Mouse (Mus musculus) midbrain, embryonic 16.5 days (tissue): ENCODE data around the gene Vwce. TPM values are rescaled to one million over a fixed set of nuclear protein-coding genes. Genes with fewer than 3 reads are reported as not detected.
A peak's percentile ranks its signal among the peaks of the same experiment; 100 is the strongest.

ENCODE experiments used
- ATAC-seq: fragments of 200-750 bp; cut with Nextera tagmentation; 2 replicates; pipeline ENCODE4 v1.8.0; 2017; ENCODE audit warnings: moderate TSS enrichment
- H3K27ac ChIP-seq: fragments of 300-500 bp; sonication (generic); 2 replicates; pipeline ENCODE4 v1.5.1; 2014; ENCODE audit warnings: mild to moderate bottlenecking, low read length, mixed read lengths
- H3K27me3 ChIP-seq: fragments of 300-500 bp; sonication (generic); 2 replicates; pipeline ENCODE4 v1.6.1; 2014; ENCODE audit warnings: low read depth, low read length, mixed read lengths; ENCODE audit not compliant: control insufficient read depth, insufficient read depth
- H3K36me3 ChIP-seq: fragments of 300-500 bp; sonication (generic); 2 replicates; pipeline ENCODE4 v1.6.1; 2014; ENCODE audit warnings: mild to moderate bottlenecking, low read length, moderate library complexity, mixed read lengths; ENCODE audit not compliant: control insufficient read depth, insufficient read depth
- H3K4me1 ChIP-seq: fragments of 300-500 bp; sonication (generic); 2 replicates; pipeline ENCODE4 v1.6.1; 2014; ENCODE audit warnings: mild to moderate bottlenecking, low read length, mixed read lengths; ENCODE audit not compliant: control insufficient read depth, insufficient read depth
- H3K4me2 ChIP-seq: fragments of 300-500 bp; sonication (generic); 2 replicates; pipeline ENCODE4 v1.6.1; 2014; ENCODE audit warnings: mild to moderate bottlenecking, low read length, mixed read lengths
- H3K4me3 ChIP-seq: fragments of 300-500 bp; sonication (generic); 2 replicates; pipeline ENCODE4 v1.5.1; 2014; ENCODE audit warnings: low read depth, mild to moderate bottlenecking, low read length, moderate library complexity, mixed read lengths
- H3K9ac ChIP-seq: fragments of 300-500 bp; sonication (generic); 2 replicates; pipeline ENCODE4 v1.6.1; 2014; ENCODE audit warnings: low read depth, low read length, mixed read lengths
- H3K9me3 ChIP-seq: fragments of 300-500 bp; sonication (generic); replicated peaks from 2 replicates; pipeline ENCODE4 v1.6.1; 2014; ENCODE audit warnings: mild to moderate bottlenecking, low read length, mixed read lengths; ENCODE audit not compliant: control insufficient read depth, poor library complexity, severe bottlenecking
- WGBS: fragments of 180-500 bp; shearing (Covaris S2); extraction: QIAGEN DNeasy Blood & Tissue Kit; methylation state at CpG from one replicate; pipeline ENCODE4 v1.1.7; 2014; 5-methylcytosine and 5-hydroxymethylcytosine counted together
- polyA plus RNA-seq: library from polyadenylated mRNA; unstranded; fragments of >200 nt; fragmentation: Nextera tagmentation; extraction: Ambion mirVana; gene quantifications from 2 replicates; pipeline ENCODE4 v1.2.1, GENCODE M21; 2015

Gene Vwce
- polyA plus RNA-seq, 1 experiment from 2014 or later: 2.0 TPM

DNA sequence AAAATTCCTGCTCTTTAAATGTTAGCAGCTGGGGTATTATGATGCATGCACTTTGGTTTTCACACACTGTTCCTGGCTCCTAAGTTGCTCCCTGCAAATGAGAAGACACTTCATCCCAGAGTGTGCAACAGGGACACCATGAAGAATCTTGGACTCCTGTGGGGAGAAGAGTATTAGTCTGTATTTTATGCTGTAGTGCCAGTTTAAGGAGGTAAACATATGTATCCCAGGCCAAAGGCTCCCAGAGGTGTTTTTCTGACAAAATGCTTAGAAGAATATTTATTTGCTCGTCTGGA, 44.7 kb downstream of the Vwce start:
- H3K27ac ChIP-seq: no peak overlapping the region
- no peaks in the 10 kb centered on the region for H3K9me3 ChIP-seq
- WGBS: 88% methylated on average over 1 of the region's 1 CpGs
- no peak overlapping the region for H3K4me2 ChIP-seq
- no peaks in the 10 kb centered on the region for H3K36me3 ChIP-seq
- H3K4me3 ChIP-seq: no peak overlapping the region
- H3K4me1 ChIP-seq: no peaks in the 10 kb centered on the region
- H3K9ac ChIP-seq: no peak overlapping the region
- no peaks in the 10 kb centered on the region for H3K27me3 ChIP-seq
- peak; percentile 26; the same call in 1 of the 2 replicates for ATAC-seq

DNA sequence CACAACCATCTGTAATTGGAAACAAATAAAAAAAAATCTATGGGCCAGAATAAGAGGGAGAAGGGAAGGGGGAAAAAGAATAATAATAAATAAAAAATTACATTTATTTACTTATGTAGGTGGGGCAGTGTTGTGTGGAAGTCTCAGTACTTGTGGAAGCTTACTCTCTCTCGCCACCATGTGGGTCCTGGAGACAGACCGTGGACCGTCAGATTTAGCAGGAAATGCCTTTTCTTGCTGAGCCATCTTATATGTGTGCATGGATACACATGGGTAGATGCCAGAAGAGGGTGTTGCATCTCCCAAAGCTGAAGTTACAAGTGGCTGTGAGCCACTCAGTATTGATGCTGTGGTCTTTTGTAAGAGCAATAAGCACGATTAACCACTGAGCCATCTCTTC, 47.6 kb downstream of the Vwce start:
- WGBS: 73% methylated on average over 4 of the region's 4 CpGs
- Histone ChIP-seq H3K4me1 (no peaks in the 10 kb centered on the region), H3K4me2 (no peak overlapping the region), H3K27me3 (no peaks in the 10 kb centered on the region), H3K27ac (no peak overlapping the region), H3K36me3 (no peaks in the 10 kb centered on the region), H3K9ac (no peak overlapping the region), H3K4me3 (no peak overlapping the region), H3K9me3 (no peaks in the 10 kb centered on the region)
- no peak for ATAC-seq

DNA sequence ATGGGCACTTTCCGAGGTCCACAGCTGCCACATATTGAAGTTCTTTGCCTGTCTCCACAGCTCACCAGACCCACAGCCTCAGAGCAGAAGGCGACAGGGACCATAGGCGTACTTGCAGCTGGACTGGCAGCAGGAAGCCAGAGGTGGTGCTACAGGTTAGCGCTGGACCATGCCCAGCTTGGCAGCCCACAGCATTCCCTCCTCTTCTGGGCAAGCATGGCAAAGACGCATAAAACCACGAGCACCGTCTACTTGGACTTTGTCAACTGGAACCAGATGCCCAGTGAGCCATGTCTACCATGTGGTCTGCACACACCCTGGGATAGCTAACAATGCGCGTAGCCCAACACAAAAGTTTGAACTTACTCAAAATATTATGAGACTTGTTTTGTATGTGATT, 51.1 kb downstream of the Vwce start:
- WGBS: 93% methylated on average over 9 of the region's 9 CpGs
- H3K4me2 ChIP-seq: no peak overlapping the region
- peaks cover 15% of the 10 kb centered on the region for H3K4me1 ChIP-seq
- no peak for ATAC-seq
- no peak overlapping the region for H3K27ac ChIP-seq
- no peak overlapping the region for H3K4me3 ChIP-seq
- no peak overlapping the region for H3K9ac ChIP-seq
- H3K27me3 ChIP-seq: no peaks in the 10 kb centered on the region
- H3K9me3 ChIP-seq: no peaks in the 10 kb centered on the region
- no peaks in the 10 kb centered on the region for H3K36me3 ChIP-seq

DNA sequence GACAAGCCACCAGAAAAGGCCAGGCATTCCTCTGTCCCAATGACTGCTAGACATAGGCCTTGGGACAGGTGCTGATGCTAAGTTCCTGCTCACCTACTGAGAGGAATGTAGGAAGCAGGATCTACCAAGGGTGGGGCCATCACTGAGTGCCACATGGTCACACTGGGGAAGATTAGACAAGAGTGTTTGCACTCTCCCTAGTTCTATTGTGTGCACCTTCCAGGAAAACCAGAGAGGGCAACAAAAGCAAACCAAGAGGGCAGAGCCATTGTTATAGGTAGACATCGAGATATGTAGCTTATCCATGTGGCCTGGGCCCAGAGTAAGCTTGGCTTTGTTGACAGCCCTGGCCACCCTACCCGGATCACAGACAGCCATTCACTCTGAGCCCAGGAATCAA, 51.7 kb downstream of the Vwce start:
- H3K9ac ChIP-seq: no peak overlapping the region
- peaks cover 21% of the 10 kb centered on the region for H3K4me1 ChIP-seq
- no peaks in the 10 kb centered on the region for H3K9me3 ChIP-seq
- H3K36me3 ChIP-seq: no peaks in the 10 kb centered on the region
- H3K27me3 ChIP-seq: no peaks in the 10 kb centered on the region
- no peak overlapping the region for H3K4me3 ChIP-seq
- H3K27ac ChIP-seq: no peak overlapping the region
- no peak for ATAC-seq
- no peak overlapping the region for H3K4me2 ChIP-seq
- WGBS: 76% methylated on average over 2 of the region's 2 CpGs

DNA sequence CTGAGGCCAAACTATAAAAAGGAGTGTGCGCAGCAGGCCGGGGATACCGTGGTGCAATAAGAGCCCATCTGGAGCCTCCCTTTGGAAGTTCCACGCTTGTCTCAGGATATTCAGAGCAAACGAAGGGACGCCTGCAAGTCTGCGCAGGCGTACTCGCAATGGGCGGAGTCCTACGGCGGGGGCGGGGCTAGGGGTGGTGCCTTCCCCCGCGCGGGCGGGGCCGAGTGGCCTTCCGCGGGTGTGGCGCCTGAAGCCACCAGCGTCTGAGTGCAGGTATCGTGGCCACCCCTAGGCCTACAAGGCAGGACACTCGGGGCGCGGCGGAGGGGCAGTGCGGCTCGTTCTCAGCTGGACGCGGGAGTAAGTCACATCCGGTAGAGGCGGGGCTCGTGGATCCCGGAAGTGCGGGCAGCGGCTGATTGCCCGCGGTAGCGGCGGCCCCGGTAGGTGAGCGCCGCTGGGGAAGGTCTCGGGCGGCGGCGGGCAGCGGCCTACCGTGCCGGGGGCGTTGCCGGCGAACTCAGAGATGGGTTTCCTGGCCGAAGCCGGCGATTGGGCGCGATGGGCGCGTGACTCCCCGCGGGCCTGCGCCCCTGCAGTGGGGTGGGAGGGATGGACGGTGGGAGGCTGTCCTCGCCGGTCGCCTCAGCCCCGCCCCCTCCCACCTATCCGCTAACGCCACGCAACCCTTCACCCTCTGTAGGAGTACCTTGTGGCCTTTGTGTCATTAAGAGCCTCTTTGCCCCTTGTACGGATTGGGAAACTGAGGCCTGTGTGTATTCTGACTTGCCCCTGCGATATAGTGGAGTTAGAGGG, 54.7 kb downstream of the Vwce start, which contains the start of gene Vps37c:
TSS of gene Vps37c (plus strand) at position 199 of the 816 bp plus-strand sequence.
- Histone ChIP-seq H3K4me1 (peaks cover 34% of the 10 kb centered on the region), H3K9ac (peak within 1 kb of the TSS; percentile 89), H3K36me3 (no peaks in the 10 kb centered on the region), H3K4me3 (peak within 1 kb of the TSS; percentile 78), H3K4me2 (peak within 1 kb of the TSS; percentile 86), H3K9me3 (no peaks in the 10 kb centered on the region), H3K27ac (peak within 1 kb of the TSS; percentile 98), H3K27me3 (no peaks in the 10 kb centered on the region)
- WGBS: under 1% methylated on average over 70 of the region's 74 CpGs
- ATAC-seq: peak; percentile 94

DNA sequence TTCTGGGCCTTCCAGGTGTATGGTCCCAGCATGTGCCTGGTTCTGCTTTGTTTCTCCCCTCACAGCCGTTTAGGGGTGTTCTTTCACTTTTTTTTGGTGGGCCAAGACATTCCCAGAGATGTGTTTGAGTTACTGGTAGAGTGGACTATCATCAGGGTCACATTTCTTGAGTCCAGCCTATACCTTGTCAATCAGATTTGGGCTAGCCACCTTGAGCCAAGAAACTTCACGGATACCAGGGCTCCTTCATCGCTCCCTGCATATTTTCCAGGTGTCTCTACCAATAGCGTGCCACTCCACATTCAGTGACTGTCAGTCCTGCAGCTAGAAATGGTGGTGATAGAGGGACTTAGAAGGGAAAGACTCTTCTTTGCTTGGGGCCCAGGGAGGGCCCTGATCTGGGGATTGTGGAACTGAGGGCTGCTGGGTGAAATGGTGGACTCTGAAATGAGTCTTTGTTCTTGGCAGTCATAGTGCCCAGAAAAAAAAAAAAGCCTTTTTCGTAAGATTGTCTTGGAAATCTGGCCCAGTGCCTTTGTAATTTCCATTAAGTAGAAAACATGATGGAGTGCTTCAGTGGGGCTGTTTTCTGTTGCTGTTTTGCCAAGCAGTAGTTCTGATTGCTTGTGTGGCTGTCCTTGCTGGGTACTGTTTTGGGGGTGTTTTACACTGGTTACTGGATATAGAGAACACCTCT, 55.6 kb downstream of the Vwce start:
- Histone ChIP-seq H3K4me3 (peak overlapping the region; percentile 78), H3K4me2 (peak overlapping the region; percentile 86), H3K36me3 (no peaks in the 10 kb centered on the region), H3K9me3 (no peaks in the 10 kb centered on the region), H3K27me3 (no peaks in the 10 kb centered on the region), H3K9ac (peak overlapping the region; percentile 89), H3K27ac (peak overlapping the region; percentile 98), H3K4me1 (peaks cover 34% of the 10 kb centered on the region)
- WGBS: 29% methylated on average over 5 of the region's 5 CpGs
- ATAC-seq: no peak

DNA sequence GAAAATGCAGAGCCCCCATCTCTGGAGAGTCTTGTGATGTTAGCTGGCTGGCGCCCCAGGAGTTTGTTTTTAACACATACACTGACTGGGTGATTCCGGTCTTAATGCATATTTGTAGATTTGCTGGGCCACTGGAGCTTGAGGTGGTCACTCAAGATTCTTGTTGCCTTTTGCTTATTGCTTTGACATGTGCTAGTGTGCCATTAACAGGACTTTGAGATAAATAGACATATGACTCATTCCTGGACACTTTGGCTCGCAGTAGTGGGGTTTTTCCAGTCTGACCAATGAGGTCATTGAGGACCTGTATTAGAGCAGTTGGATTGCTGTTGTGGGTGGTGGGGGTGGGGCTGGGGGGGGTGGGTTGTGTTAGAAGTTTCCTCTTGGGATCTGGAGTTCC, 56.3 kb downstream of the Vwce start:
- WGBS: 91% methylated on average over 3 of the region's 3 CpGs
- no peak for ATAC-seq
- Histone ChIP-seq H3K9me3 (no peaks in the 10 kb centered on the region), H3K9ac (no peak overlapping the region), H3K27ac (peak overlapping the region; percentile 98; the same call in 1 of the 2 replicates), H3K27me3 (no peaks in the 10 kb centered on the region), H3K4me3 (peak overlapping the region; percentile 78; the same call in 1 of the 2 replicates), H3K36me3 (no peaks in the 10 kb centered on the region), H3K4me2 (peak overlapping the region; percentile 86), H3K4me1 (peaks cover 37% of the 10 kb centered on the region)

DNA sequence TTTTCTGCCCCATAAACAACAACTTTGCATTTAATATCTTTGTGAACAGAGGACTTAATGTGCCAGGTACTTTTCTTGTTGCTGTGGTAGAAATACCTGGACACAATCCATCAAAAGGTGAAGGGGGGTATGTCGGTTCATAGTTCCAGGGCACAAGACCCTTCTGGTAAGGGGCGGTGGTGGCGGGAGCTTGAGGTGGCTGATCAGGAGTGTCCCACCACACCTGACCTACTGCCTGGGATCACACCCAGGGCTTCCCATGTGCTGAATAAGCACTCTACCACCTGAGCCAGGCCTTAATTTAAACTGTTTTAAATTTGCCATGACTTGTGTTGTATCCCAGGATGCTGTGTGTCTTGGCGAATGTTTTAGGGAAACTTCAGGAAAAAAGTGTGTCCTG, 57.1 kb downstream of the Vwce start:
- Histone ChIP-seq H3K9ac (no peak overlapping the region), H3K9me3 (no peaks in the 10 kb centered on the region), H3K4me2 (no peak overlapping the region; the same call in 1 of the 2 replicates), H3K4me1 (peaks cover 45% of the 10 kb centered on the region), H3K27me3 (no peaks in the 10 kb centered on the region), H3K27ac (no peak overlapping the region), H3K4me3 (no peak overlapping the region), H3K36me3 (no peaks in the 10 kb centered on the region)
- ATAC-seq: no peak
- 96% methylated on average over 4 of the region's 4 CpGs for WGBS

DNA sequence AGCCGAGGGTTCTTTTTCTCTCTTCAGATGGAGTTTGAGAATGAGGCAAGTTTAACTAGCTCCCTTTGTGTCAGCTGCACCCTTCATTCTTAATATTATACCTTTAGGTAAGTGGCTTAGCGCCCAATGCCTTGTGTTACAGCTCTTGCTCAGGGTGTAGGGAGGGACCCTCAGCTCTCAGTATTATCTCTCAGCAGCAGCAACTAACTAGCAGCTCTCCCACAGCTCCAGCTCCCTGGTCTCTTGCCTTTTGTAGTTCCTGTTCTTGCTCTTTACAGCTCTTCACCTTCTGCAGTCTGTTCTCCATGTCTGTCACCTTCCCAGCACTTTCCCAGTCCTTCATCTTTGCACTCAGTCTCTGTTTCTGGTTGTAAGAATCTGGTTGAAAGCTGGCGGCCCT, 57.6 kb downstream of the Vwce start:
- Histone ChIP-seq H3K4me2 (no peak overlapping the region), H3K4me1 (peaks cover 50% of the 10 kb centered on the region), H3K4me3 (no peak overlapping the region), H3K9ac (no peak overlapping the region), H3K9me3 (no peaks in the 10 kb centered on the region), H3K27ac (peak overlapping the region; percentile 22; the same call in 1 of the 2 replicates), H3K27me3 (no peaks in the 10 kb centered on the region), H3K36me3 (no peaks in the 10 kb centered on the region)
- WGBS: 83% methylated on average over 3 of the region's 3 CpGs
- no peak for ATAC-seq
